Mouse (Mus musculus) brown adipose tissue, adult 24 weeks (tissue): ENCODE measurements around the gene Prkcz. TPM values are rescaled to one million over a fixed set of nuclear protein-coding genes. Genes with fewer than 3 reads are reported as not detected.

ENCODE experiments used
- H3K27ac ChIP-seq: fragments of 200-500 bp; replicated peaks from 2 replicates; pipeline ENCODE4 v1.5.1; 2012; ENCODE audit warnings: low read depth, mild to moderate bottlenecking, low read length
- H3K4me1 ChIP-seq: fragments of 200-500 bp; 2 replicates; pipeline ENCODE4 v1.6.1; 2012; ENCODE audit warnings: low read length, mixed read lengths; ENCODE audit not compliant: control insufficient read depth, insufficient read depth, insufficient read length
- H3K4me3 ChIP-seq: fragments of 200-500 bp; 2 replicates; pipeline ENCODE4 v1.5.1; 2012; ENCODE audit warnings: low read depth, mild to moderate bottlenecking, low read length, moderate library complexity; ENCODE audit not compliant: insufficient read depth
- polyA plus RNA-seq: library from polyadenylated mRNA; stranded (reverse); fragments of >200 nt; gene quantifications from 2 replicates; pipeline ENCODE4 v1.2.4, GENCODE M21; 2012; ENCODE audit not compliant: missing spikeins, insufficient read depth, insufficient read length

Gene Prkcz
- polyA plus RNA-seq, 1 experiment = not detected

- Histone ChIP-seq H3K27ac (no peak overlapping the region), H3K4me3 (no peak overlapping the region), H3K4me1 (peaks cover 12% of the 10 kb centered on the region)
These were observed 121.7 kb downstream of the Prkcz start for GRCm38 (mm10) chr4:155239494-155239893.

- Histone ChIP-seq H3K4me1 (peaks cover 24% of the 10 kb centered on the region), H3K4me3 (no peak overlapping the region), H3K27ac (no peak overlapping the region)
These were observed 122.9 kb downstream of the Prkcz start for GRCm38 (mm10) chr4:155238276-155238675.

- Histone ChIP-seq H3K4me3 (no peak overlapping the region), H3K4me1 (peaks cover 26% of the 10 kb centered on the region), H3K27ac (no peak overlapping the region)
These were observed 124.3 kb downstream of the Prkcz start for GRCm38 (mm10) chr4:155236737-155237385.

- peak overlapping the region; percentile 97 for H3K27ac ChIP-seq
- H3K4me3 ChIP-seq = peak overlapping the region; percentile 43
- peaks cover 26% of the 10 kb centered on the region for H3K4me1 ChIP-seq
These were observed 125.6 kb downstream of the Prkcz start for GRCm38 (mm10) chr4:155235311-155236119.

GRCm38 (mm10) chr4:155234371-155235310 is 126.5 kb downstream of the Prkcz start:
- peak overlapping the region; percentile 19; the same call in 1 of the 2 replicates for H3K4me3 ChIP-seq
- H3K4me1 ChIP-seq = peaks cover 26% of the 10 kb centered on the region
- peak overlapping the region; percentile 96 for H3K27ac ChIP-seq

- peaks cover 26% of the 10 kb centered on the region for H3K4me1 ChIP-seq
- no peak overlapping the region for H3K4me3 ChIP-seq
- H3K27ac ChIP-seq = peak overlapping the region; percentile 96
These were observed 127.3 kb downstream of the Prkcz start for GRCm38 (mm10) chr4:155233878-155234277.

GRCm38 (mm10) chr4:155228461-155228860 is 132.7 kb downstream of the Prkcz start:
- H3K4me1 ChIP-seq = peaks cover 3% of the 10 kb centered on the region
- H3K4me3 ChIP-seq = no peak overlapping the region
- no peak overlapping the region for H3K27ac ChIP-seq

GRCm38 (mm10) chr4:155227986-155228385 is 133.2 kb downstream of the Prkcz start:
- no peak overlapping the region for H3K27ac ChIP-seq
- H3K4me1 ChIP-seq = no peaks in the 10 kb centered on the region
- H3K4me3 ChIP-seq = no peak overlapping the region

- Histone ChIP-seq H3K4me1 (no peaks in the 10 kb centered on the region), H3K27ac (no peak overlapping the region), H3K4me3 (no peak overlapping the region)
These were observed 135.2 kb downstream of the Prkcz start for GRCm38 (mm10) chr4:155225918-155226317.

GRCm38 (mm10) chr4:155223594-155224528 is 137.3 kb downstream of the Prkcz start:
- peak overlapping the region; percentile 95 for H3K27ac ChIP-seq
- peak overlapping the region; percentile 64 for H3K4me3 ChIP-seq
- peaks cover 9% of the 10 kb centered on the region for H3K4me1 ChIP-seq

- peak overlapping the region; percentile 95 for H3K27ac ChIP-seq
- peaks cover 17% of the 10 kb centered on the region for H3K4me1 ChIP-seq
- peak overlapping the region; percentile 64 for H3K4me3 ChIP-seq
These were observed 138.1 kb downstream of the Prkcz start for GRCm38 (mm10) chr4:155222841-155223593.

- H3K4me1 ChIP-seq = peaks cover 22% of the 10 kb centered on the region
- H3K27ac ChIP-seq = peak within 1 kb of the TSS; percentile 95
- peak within 1 kb of the TSS; percentile 73 for H3K4me3 ChIP-seq
These were observed 138.7 kb downstream of the Prkcz start, which contains the start of gene Ski for GRCm38 (mm10) chr4:155222552-155222840. Gene Ski (minus strand): TSS chr4:155222592.

- H3K4me3 ChIP-seq = peak overlapping the region; percentile 73
- H3K27ac ChIP-seq = peak overlapping the region; percentile 73
- H3K4me1 ChIP-seq = peaks cover 25% of the 10 kb centered on the region
These were observed 139.3 kb downstream of the Prkcz start for GRCm38 (mm10) chr4:155221599-155222551.
